Mouse (Mus musculus) T-helper 1 cell (primary cell): ENCODE results near the gene Gli1.

ENCODE experiments used
- in situ Hi-C: fragments of 300-600 bp; cut with MboI, MseI; formaldehyde crosslinking; loops from one replicate; pipeline ENCODE4 v1.15.1; 2025; ENCODE audit warnings: high pct_unique_total_duplicates

Gene Gli1

GRCm38 (mm10) chr10:127346173-127346572 lies 4.4 kb upstream of the Gli1 start:
- in situ Hi-C loops = no loop called here

- in situ Hi-C loops = no loop called here
These were observed 1.3 kb upstream of the Gli1 start for GRCm38 (mm10) chr10:127343029-127343428.

- in situ Hi-C loops = no loop called here
These were observed 449 bp downstream of the Gli1 start for GRCm38 (mm10) chr10:127341360-127341690.

- in situ Hi-C loops = no loop called here
These were observed 1.0 kb downstream of the Gli1 start for GRCm38 (mm10) chr10:127340577-127341359.

DNA sequence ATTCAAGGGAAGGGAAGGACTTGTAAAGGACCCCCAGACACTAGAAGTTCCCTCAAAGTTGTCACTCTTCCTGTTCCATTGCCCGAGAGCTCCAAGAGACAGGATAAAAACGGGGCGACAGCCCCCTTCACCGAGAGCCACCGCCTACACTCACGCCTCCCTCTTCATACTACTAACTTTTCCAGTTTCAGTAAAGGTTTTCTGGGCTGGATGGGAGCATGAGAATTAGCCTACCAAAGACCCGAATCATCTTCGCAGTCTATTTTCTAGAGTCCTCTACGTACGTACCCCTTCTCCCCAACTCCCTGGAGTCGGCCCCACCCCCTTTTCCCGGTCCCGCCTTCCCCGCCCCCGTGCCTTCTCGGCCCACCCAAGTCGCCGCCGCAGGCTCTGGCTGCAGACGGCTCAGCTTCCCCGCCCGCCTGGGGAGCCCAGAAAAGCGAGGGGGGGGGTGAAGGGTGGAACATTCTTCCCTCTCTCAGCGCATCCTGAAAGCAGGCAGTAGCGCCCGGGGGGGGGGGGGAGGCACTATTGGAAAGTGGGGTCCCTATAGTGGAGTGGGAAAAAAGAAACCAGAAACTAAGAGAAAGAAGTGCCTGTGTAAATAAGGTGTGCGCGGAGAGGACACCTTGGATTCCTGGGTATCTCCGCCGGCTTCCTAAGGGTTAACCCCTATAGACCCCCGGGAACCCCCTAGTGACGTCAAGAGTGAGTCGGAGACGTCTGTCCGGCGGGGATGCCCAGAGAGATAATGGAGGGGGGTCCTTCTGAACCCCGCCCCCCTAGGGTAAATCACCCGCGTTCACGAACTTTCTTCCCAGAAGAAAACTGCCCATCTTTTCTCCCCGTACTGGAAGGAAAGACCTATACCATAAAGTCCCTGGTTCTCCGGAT lies 1.8 kb downstream of the Gli1 start:
- in situ Hi-C loops = no loop called here

DNA sequence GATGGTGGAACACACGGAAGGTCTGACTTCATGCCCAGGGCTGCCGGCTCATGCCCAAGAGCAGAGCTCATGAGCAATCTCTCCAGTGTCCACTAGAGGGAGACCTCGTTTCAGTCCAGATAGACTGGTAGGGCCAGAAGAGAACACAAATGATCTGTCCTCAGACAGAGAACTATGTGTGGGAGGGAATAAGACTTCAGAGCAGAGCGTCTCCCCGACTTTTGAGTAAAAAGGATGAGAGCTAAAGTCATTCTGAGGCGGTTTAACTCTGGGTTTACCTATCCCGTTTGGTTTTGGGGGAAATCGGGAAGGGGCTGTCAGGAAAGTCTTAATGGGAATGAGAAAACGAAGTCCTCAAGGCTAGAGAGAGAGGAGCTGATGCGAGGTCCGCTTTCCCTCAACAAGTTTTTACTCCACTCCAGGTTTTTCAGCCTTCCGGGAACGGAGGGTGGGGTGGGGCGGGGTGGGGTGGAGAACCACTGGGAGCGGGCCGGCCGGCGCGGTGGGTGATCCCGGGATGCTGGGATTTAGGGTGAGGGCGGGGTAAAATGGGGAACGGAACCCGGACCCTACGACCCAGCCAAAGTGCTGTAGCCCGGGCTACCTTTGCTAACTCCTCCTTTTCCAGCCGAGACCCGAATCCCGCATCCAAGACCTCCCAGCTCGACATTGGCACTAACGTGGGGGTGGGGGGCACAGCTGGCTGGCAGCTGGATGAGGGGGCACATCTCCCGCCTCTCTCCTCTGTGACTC lies 2.7 kb downstream of the Gli1 start:
- in situ Hi-C loops = no loop called here

DNA sequence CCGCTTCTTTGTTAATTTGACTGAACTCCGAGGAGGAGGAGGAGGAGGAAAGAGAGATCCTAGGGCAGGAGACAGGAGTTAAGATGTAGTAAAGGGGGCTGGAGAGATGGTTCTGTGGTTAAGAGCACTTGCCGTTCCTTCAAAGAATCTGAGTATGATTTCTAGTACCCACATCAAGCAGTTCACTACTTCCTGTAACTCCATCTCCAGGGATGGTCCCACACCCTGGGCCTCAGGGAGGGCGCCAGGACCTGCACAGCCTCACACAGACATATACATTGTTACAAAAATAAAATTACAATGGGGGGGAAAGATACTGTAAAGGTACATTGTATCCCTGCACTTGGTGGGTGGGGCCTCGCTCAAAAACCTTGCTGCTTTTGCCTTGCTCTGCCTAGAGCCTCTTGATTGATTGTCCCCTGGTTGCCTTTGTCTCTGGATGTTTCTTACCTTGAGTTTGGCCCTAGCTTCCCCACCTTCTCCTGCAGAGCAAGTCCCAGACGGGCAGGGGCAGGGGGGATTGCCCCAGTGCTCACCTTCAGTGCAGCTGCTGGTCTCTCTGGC lies 4.2 kb downstream of the Gli1 start:
- in situ Hi-C loops = no loop called here

GRCm38 (mm10) chr10:127336952-127337351 lies 4.8 kb downstream of the Gli1 start:
- in situ Hi-C loops = no loop called here

- in situ Hi-C loops = no loop called here
These were observed 6.5 kb downstream of the Gli1 start for GRCm38 (mm10) chr10:127335271-127335670.

GRCm38 (mm10) chr10:127333152-127333551 lies 8.6 kb downstream of the Gli1 start:
- in situ Hi-C loops = no loop called here

GRCm38 (mm10) chr10:127332211-127332874 lies 9.4 kb downstream of the Gli1 start:
- in situ Hi-C loops = no loop called here

GRCm38 (mm10) chr10:127330212-127330611 lies 11.6 kb downstream of the Gli1 start:
- in situ Hi-C loops = no loop called here

DNA sequence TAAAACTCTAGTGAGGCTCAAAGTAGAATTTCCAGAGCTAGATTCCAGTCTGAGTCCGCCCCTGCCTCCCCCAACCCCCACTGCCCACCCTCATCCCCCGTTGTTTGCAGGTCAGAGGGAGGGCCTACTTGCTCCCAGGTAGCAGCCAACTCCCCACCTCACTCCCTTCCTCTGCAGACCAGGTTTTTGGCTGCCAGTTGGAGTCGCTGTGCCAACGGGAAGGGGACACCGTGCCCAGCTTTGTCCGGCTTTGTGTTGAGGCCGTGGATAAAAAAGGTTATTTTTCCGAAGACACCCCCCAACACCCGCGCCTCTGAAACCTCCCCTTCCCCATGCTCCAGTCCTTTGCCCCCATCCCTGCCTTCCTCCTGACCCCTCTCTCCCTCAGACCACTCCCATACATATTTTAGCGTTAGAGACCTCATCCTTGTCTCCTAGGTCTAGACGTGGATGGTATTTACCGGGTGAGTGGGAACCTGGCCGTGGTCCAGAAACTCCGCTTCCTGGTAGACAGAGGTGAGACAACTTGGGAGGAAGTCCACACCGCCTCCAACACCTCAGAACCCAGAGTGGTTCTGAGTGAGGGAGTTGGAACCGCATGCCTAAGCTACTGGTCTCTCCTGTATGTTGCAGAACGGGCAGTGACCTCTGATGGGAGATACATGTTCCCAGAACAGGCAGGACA lies 14.2 kb downstream of the Gli1 start:
- in situ Hi-C loops = no loop called here

GRCm38 (mm10) chr10:127326828-127327227 lies 14.9 kb downstream of the Gli1 start:
- in situ Hi-C loops = no loop called here

- in situ Hi-C loops = no loop called here
These were observed 15.6 kb downstream of the Gli1 start for GRCm38 (mm10) chr10:127326017-127326801.

- in situ Hi-C loops = no loop called here
These were observed 16.2 kb downstream of the Gli1 start for GRCm38 (mm10) chr10:127325454-127326016.

GRCm38 (mm10) chr10:127324495-127324894 lies 17.3 kb downstream of the Gli1 start:
- in situ Hi-C loops = no loop called here

DNA sequence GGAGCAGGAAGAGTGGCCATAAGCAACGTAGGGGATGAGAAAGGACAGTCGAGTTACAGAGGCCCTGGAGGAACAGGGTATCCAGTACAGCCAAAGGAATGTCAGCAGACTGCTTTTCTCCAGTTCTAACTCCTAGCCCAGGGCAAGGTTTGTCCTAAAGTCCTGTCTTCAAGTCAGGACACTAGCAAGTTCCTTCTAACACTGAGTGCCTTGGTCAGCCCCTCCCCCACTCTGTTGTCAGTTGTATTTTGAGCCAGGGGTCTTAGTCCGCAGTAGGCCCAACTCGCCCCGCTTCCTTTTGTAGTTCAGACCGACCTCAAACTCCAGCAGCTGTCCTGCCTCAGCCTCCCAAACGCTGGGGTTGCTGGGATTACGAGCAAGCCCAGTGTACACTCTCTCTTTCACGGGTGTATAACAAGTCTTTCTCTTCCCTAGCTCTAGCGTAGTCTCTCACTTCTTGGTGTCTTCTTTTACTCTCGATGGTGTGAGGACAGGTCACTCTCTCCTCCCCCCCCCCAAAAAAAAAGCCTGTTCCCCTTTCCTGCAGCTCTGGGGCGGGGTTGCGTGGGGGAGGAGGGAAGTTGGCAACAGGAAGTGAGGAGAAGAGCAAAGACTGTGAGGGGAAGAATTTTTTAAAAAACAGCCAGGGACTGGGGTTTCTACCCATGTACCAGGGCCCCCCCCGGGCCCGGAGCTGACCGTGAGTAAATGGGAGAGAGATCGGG lies 18.5 kb downstream of the Gli1 start:
- in situ Hi-C loops = no loop called here

GRCm38 (mm10) chr10:127322669-127323068 lies 19.1 kb downstream of the Gli1 start:
- in situ Hi-C loops = no loop called here
